Mouse (Mus musculus) heart, postnatal 4 days (tissue): ENCODE data around the gene Hspa4l. TPM values are rescaled to one million over a fixed set of nuclear protein-coding genes. Genes with fewer than 3 reads are reported as not detected.

ENCODE experiments used
- DNase-seq: peaks from one replicate; pipeline ENCODE4 v3.0.0; 2021
- total RNA-seq, 2 experiments: library from RNA; stranded (reverse); gene quantifications; 2 replicates each; pipeline ENCODE4 v1.2.3; 2021

The Hspa4l gene
- total RNA-seq, result 10 to 100 TPM; 40.5 to 44.6 TPM

GRCm38 (mm10) chr3:40744024-40744835 is at the start of gene Hspa4l:
Gene Hspa4l, plus strand, starts transcription at chr3:40744495.
- no peak for DNase-seq

- DNase-seq, result no peak
These were observed 49.1 kb upstream of the Hspa4l start for GRCm38 (mm10) chr3:40695162-40695561.

DNA sequence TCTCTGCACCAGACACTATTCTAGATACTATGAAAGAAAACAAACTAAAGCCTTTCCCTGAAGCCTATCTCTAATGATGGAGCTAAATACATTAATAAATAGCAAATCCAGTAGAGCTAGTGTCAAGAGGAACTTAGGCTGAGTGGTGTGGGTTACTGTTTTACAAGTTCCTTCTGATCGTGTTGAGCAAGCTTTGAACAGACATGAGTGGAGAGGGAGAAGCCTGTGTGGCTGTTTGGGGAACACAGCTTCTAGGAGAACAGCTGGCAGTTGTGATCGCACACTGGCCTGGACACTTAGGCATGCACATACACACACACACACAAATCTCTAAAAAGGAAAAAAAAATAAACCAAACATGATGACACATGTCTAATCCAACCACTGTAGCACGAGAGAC is 45.5 kb upstream of the Hspa4l start:
- no peak for DNase-seq

- DNase-seq, result no peak
These were observed 39.4 kb upstream of the Hspa4l start for GRCm38 (mm10) chr3:40704816-40705430.

GRCm38 (mm10) chr3:40708655-40709054 is 35.6 kb upstream of the Hspa4l start, which contains the start of gene Slc25a31:
Gene Slc25a31, plus strand, starts transcription at chr3:40708855.
- no peak for DNase-seq

DNA sequence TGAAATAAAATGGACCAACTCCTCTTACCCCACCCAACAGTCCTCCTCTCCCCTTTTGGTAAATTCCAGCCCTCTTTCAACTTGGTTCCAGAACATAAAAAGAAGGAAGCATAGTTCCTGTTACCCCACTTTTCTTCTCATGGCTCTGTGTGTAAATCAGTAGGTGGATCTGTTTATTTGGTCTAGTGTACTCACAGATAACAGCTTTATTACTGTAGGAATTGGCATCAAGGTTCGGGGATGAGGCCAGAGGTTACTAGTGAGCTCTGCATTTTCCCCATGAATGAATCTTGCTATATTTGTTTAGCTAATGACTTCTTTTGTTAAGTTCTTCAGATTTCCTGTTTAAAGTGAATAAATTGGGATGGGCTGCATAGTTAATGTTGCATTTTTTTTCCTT is 28.2 kb upstream of the Hspa4l start:
- no peak for DNase-seq

DNA sequence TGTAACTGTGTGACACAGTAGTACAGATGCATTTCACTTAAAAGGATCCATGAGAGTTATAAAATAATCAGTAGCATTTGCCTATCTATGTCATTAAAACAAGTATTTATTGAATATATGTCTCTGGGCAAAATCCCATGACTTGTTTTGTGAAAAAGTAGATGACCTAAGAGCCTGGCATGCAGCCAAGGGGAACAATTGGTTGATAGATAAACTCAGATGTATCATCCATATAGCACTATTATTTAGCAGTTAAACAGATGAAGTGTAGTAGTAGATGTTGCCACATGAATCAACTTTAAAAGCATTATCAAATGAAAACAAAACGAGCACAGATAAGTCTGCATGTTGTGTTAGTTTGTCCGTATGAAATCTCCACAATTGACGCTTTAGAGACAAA is 25.3 kb upstream of the Hspa4l start:
- DNase-seq, result no peak

DNA sequence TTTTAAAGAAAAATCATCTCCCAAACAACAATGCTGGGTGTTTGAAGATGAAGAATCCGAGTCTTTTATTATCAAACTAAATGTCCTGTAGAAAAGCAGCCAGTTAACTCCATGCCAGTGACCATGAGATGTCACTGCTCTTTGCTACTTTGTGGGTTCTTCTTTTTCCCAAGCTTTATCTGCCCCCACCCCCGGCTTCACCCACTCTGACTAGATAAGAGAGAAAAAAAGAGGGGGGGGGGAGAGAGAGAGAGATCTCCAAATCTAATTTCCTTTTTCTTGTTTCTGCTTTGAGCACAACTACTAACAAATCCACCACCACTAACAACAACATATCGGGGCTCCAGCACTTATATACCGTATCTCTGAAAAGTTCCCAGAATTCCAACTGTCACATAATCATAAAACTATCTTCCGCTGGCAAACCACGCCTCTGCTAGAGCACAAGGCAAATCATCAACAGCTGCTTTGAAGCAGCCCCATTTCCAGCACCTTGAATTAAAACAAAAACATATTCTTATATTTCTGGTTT is 5.8 kb upstream of the Hspa4l start:
- no peak for DNase-seq

DNA sequence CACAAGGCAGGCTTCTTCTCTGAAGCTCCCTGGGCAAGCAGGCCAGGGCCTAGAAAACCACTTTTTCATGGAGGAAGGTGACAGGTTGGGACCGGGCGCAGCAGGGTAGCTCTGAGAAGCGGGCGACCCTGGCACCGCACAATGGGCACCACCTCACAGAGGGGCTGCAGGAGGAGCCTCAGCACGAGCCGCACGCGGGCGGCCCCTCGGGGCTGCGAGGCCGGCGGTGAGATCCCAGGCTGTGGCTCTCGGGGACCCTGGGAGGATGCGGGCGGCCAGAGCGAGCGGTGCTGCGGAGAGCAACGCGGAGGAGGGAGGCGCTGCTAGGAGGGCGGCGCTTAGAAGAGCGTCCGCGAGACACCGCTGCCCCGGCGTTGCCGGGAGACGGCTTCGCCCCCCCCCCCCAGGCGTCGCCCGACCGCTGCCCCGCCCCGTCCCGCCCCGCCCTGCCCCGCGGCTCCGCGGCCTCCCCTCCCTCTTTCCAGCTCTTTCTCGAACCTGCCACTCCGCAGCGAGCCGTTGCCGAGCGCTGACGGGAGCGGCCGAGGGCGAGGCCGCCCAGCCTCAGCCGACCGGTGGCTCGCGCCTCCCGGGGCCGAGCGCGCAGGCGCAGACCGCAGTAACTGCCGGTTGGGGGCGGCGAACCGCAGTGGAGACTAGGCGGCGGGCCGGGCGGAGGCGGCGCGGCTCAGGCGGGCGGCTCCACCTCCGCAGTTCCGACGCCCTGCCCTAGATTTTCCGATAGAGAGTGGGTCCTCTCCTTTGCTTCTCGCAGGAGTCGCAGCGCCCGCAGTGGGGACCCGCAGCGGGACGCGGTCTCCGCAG is 753 bp downstream of the Hspa4l start:
- DNase-seq, result peak; percentile 93

GRCm38 (mm10) chr3:40745661-40746547 is 1.6 kb downstream of the Hspa4l start:
- no peak for DNase-seq

- DNase-seq, result no peak
These were observed 16.5 kb downstream of the Hspa4l start for GRCm38 (mm10) chr3:40760746-40761145.

DNA sequence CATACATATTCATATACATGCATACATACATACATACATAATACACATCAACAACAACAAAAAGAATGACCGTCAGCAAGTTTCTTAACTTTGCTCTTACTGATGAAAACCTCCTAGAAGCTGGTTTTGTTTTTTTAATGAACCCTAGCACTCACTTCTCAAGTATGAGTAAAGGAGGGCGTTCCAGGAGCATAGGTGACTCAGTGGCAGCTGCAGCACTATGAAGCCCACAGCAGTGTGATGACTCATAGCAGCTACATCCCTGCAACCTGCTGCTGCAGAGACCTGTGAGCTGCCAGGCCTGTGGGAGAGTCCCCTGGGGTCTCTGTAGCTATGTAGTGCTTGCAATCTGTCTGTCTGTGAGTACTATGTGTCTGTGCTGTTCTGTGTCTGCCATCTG is 17.0 kb downstream of the Hspa4l start:
- no peak for DNase-seq

- no peak for DNase-seq
These were observed 49.5 kb downstream of the Hspa4l start for GRCm38 (mm10) chr3:40793783-40794182.

DNA sequence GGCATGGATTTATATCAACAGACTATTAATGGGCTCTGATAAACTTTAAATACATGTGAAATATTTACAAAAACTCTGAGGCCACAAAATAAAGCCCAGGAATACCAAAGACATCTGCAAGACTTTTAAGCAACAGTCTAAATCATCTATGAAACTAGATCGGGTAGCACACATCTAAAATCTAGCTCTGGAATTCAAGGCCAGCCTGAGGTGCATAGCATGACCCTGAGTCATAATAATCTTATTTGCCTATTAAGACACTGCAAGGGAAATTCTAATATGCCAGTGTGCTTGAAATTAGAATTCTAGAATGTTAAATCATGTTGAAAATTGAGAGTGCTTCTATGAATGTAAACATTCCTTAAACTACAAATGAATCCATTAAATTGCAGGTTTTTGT is 53.8 kb downstream of the Hspa4l start:
- DNase-seq, result no peak

- DNase-seq, result peak; percentile 62
These were observed 54.2 kb downstream of the Hspa4l start for GRCm38 (mm10) chr3:40798500-40798899.

DNA sequence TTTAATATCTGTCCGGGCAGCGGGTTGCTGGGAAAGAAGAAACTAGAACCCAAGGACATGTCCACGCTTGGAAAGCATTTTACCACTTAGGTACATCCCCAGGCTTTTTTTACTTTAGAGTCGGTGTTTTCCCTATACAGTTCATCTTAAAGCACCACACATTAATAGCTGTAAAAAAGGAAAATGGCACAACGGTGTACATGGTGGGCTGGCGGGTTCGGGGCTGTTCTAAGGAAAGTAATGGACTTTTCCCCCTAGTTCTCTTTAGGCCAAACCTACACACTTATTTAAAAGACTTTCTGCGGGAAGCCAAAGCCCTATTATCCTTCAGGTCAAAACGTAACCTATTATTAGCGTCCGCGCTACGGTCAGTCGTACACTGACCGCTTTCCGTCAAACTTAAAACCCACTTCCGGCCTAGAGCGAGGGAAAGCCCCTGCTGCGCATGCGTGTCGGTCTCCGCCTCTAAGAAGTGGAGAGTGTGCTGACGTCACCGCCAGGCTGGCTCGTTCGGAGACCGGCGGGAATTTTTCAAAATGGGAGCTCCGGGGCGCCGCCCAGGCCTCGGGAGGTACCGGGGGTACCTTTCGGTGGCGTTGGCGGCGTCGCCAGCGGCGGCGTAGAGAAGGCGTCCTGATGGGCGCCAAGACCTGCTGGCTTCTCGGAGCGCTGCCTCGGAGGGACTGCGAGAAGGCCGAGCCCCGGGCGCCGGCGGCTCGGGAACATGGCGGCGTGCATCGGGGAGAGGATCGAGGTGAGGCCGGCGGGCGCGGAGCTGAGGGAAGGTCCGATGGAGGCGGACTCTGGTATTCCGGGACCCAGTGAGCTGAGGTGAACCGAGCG is 55.5 kb downstream of the Hspa4l start, which contains the start of gene Plk4:
Gene Plk4, plus strand, starts transcription at position 490 of the 843 bp plus-strand sequence.
- peak; percentile 98 for DNase-seq

DNA sequence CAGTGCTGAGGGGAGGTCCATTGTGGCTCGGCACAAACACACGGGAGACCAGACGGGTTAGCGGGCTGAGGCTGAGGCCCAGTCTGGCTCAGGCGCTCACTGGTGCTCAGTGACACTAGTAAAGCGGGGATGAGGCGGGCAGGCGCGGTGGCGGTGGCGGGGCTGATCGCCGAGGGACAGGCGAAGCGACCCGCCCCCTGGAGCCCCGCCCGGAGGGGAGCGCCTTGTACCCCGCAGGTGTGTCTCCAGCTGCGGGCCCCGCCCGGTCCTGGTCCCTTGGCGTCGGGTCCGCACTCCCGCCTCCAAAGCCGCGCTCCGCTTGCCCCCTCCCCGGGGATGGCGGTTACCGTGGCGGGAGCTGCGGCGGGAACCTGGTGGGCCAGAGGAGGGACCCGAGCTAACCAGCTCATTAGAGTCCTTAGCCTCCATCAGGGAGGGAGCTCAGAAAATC is 56.1 kb downstream of the Hspa4l start:
- DNase-seq, result peak; percentile 58

DNA sequence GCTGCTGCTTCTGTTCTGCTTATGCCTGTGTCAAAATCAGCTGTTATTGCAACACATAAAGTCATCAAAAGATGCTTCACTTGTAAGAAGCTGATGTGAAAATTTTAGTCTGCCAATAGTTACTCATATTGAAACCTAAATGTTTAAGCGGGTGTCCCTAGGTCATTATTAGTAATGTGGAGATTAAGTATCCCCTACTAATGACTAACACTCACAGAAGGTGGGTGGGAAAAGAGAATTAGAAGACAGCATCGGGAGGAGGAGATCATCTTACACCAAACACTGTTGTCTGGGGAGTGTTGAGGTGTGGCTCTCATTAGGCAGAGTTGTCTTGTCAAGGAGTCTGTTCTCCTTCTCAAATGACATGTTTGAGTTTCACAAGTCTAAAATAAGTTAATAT is 62.6 kb downstream of the Hspa4l start:
- DNase-seq, result no peak

- no peak for DNase-seq
These were observed 64.4 kb downstream of the Hspa4l start for GRCm38 (mm10) chr3:40808686-40809085.

GRCm38 (mm10) chr3:40809894-40810293 is 65.6 kb downstream of the Hspa4l start:
- DNase-seq, result no peak

- DNase-seq, result no peak
These were observed 69.0 kb downstream of the Hspa4l start for GRCm38 (mm10) chr3:40813275-40813674.
